Mouse (Mus musculus) ES-CJ7 (cell line): ENCODE measurements around the gene Gm44973.
"Not testable (repeated sequence)": the region's sequence is repeated elsewhere in the genome, so short reads cannot be mapped to it uniquely, and the experiment has no call there.

Experiments
- DNase-seq: peaks from one replicate; pipeline ENCODE4 v3.0.0; 2011; ENCODE audit warnings: low read depth, low spot score

Gene Gm44973

GRCm38 (mm10) chr7:5016920-5017319 lies 1.6 kb downstream of the Gm44973 start:
- DNase-seq: peak; percentile 45

GRCm38 (mm10) chr7:5017352-5017751 lies 2.1 kb downstream of the Gm44973 start:
- DNase-seq: peak; percentile 67

GRCm38 (mm10) chr7:5017931-5018330 lies 2.6 kb downstream of the Gm44973 start:
- DNase-seq: no peak

- not testable (repeated sequence) for DNase-seq
These were observed 4.3 kb downstream of the Gm44973 start for GRCm38 (mm10) chr7:5019576-5019975.

- peak; percentile 99 for DNase-seq
These were observed 4.8 kb downstream of the Gm44973 start, which contains the start of the genes Zfp865 and Ccdc106 for GRCm38 (mm10) chr7:5020000-5020681. Gene Zfp865, plus strand, starts transcription at chr7:5020376. Gene Ccdc106, plus strand, starts transcription at chr7:5020553.

GRCm38 (mm10) chr7:5020685-5021084 lies 5.4 kb downstream of the Gm44973 start:
- no peak for DNase-seq

- DNase-seq: no peak
These were observed 5.9 kb downstream of the Gm44973 start for GRCm38 (mm10) chr7:5021197-5021596.

GRCm38 (mm10) chr7:5029543-5029942 lies 14.2 kb downstream of the Gm44973 start:
- DNase-seq: no peak

GRCm38 (mm10) chr7:5029946-5030345 lies 14.7 kb downstream of the Gm44973 start:
- DNase-seq: peak; percentile 66

GRCm38 (mm10) chr7:5030554-5031275 lies 15.4 kb downstream of the Gm44973 start:
- peak; percentile 72 for DNase-seq

GRCm38 (mm10) chr7:5031496-5031895 lies 16.2 kb downstream of the Gm44973 start:
- DNase-seq: no peak

GRCm38 (mm10) chr7:5033818-5034217 lies 18.5 kb downstream of the Gm44973 start, which contains the start of gene 4632433K11Rik:
Gene 4632433K11Rik, plus strand, starts transcription at chr7:5034118.
- no peak for DNase-seq

- DNase-seq: no peak
These were observed 20.3 kb downstream of the Gm44973 start for GRCm38 (mm10) chr7:5035628-5036027.

- no peak for DNase-seq
These were observed 20.8 kb downstream of the Gm44973 start for GRCm38 (mm10) chr7:5036136-5036535.

- DNase-seq: no peak
These were observed 21.7 kb downstream of the Gm44973 start for GRCm38 (mm10) chr7:5037026-5037425.

- DNase-seq: no peak
These were observed 22.2 kb downstream of the Gm44973 start for GRCm38 (mm10) chr7:5037467-5037866.

GRCm38 (mm10) chr7:5038109-5038732 lies 22.9 kb downstream of the Gm44973 start, which contains the start of gene Zfp784:
Gene Zfp784, minus strand, starts transcription at chr7:5038446.
- DNase-seq: peak; percentile 87

- no peak for DNase-seq
These were observed 23.6 kb downstream of the Gm44973 start for GRCm38 (mm10) chr7:5038940-5039339.

- no peak for DNase-seq
These were observed 29.7 kb downstream of the Gm44973 start for GRCm38 (mm10) chr7:5044981-5045380.

GRCm38 (mm10) chr7:5046112-5046511 lies 30.8 kb downstream of the Gm44973 start:
- DNase-seq: no peak

GRCm38 (mm10) chr7:5047313-5047712 lies 32.0 kb downstream of the Gm44973 start:
- DNase-seq: peak; percentile 58
